Mouse (Mus musculus) thymus, adult 2 months (tissue): ENCODE results near the gene Sept11. TPM values are rescaled to one million over a fixed set of nuclear protein-coding genes. Genes with fewer than 3 reads are reported as not detected.
A peak's percentile ranks its signal among the peaks of the same experiment; 100 is the strongest.

Experiments used
- DNase-seq: peaks from one replicate; pipeline ENCODE4 v3.0.0; 2021
- H3K27ac ChIP-seq: fragments of 200-500 bp; 2 replicates; pipeline ENCODE4 v1.5.1; 2012; ENCODE audit warnings: low read length, control low read depth; ENCODE audit not compliant: control insufficient read depth, insufficient read depth
- H3K27me3 ChIP-seq: fragments of 200-500 bp; 2 replicates; pipeline ENCODE4 v1.6.1; 2012; ENCODE audit warnings: mild to moderate bottlenecking, low read length, moderate library complexity, mixed read lengths; ENCODE audit not compliant: control insufficient read depth, insufficient read depth
- H3K36me3 ChIP-seq: fragments of 200-500 bp; 2 replicates; pipeline ENCODE4 v1.6.1; 2012; ENCODE audit warnings: mild to moderate bottlenecking, low read length, moderate library complexity; ENCODE audit not compliant: control insufficient read depth, insufficient read depth
- H3K4me1 ChIP-seq: fragments of 200-500 bp; replicated peaks from 2 replicates; pipeline ENCODE4 v1.6.1; 2012; ENCODE audit warnings: low read length; ENCODE audit not compliant: control insufficient read depth, insufficient read depth
- H3K4me3 ChIP-seq: fragments of 200-500 bp; 2 replicates; pipeline ENCODE4 v1.5.1; 2012; ENCODE audit warnings: mild to moderate bottlenecking, low read length, control low read depth, moderate library complexity; ENCODE audit not compliant: control insufficient read depth, insufficient read depth
- CTCF ChIP-seq: fragments of 200-500 bp; IDR thresholded peaks from 2 replicates; pipeline ENCODE4 v1.5.1; 2012; ENCODE audit warnings: mild to moderate bottlenecking, control low read depth, low read length, moderate library complexity, borderline replicate concordance; ENCODE audit not compliant: control insufficient read depth, poor library complexity, insufficient read depth; ENCODE audit errors: extremely low read depth
- POLR2A ChIP-seq: fragments of 200-500 bp; IDR thresholded peaks from 2 replicates; pipeline ENCODE4 v1.6.1; 2012; ENCODE audit warnings: mild to moderate bottlenecking, low read length, control low read depth, moderate library complexity; ENCODE audit not compliant: control insufficient read depth, poor library complexity, insufficient read depth; ENCODE audit errors: extremely low read depth
- WGBS: fragments of 180-500 bp; shearing (Covaris S2); methylation state at CpG from one replicate; pipeline ENCODE4 v1.1.7; 2018; 5-methylcytosine and 5-hydroxymethylcytosine counted together
- polyA plus RNA-seq: library from polyadenylated mRNA; depleted of rRNA; stranded (reverse); fragments of >200 nt; gene quantifications from 2 replicates; pipeline ENCODE4 v1.2.3, GENCODE M21; 2012

The Sept11 gene
- polyA plus RNA-seq, 1 experiment: 39.0 TPM

- Histone ChIP-seq H3K36me3 (peaks cover 19% of the 10 kb centered on the region), H3K27me3 (no peaks in the 10 kb centered on the region), H3K27ac (no peak overlapping the region), H3K4me1 (no peaks in the 10 kb centered on the region), H3K4me3 (no peak overlapping the region)
- no peak for DNase-seq
- TF ChIP-seq CTCF (no peak), POLR2A (no peak)
- 87% methylated on average over 6 of the region's 6 CpGs for WGBS
Measured at GRCm38 (mm10) chr5:93178616-93179015, 85.4 kb downstream of the Sept11 start.

GRCm38 (mm10) chr5:93180252-93180651 lies 87.0 kb downstream of the Sept11 start:
- H3K4me1 ChIP-seq: no peaks in the 10 kb centered on the region
- WGBS: 53% methylated on average over 2 of the region's 2 CpGs
- no peaks in the 10 kb centered on the region for H3K27me3 ChIP-seq
- H3K4me3 ChIP-seq: no peak overlapping the region
- DNase-seq: peak; percentile 14
- no peak for TF ChIP-seq POLR2A
- TF ChIP-seq CTCF: no peak
- H3K36me3 ChIP-seq: peaks cover 22% of the 10 kb centered on the region
- H3K27ac ChIP-seq: no peak overlapping the region

- Histone ChIP-seq H3K27me3 (no peaks in the 10 kb centered on the region), H3K27ac (no peak overlapping the region), H3K4me3 (no peak overlapping the region), H3K4me1 (no peaks in the 10 kb centered on the region), H3K36me3 (peaks cover 51% of the 10 kb centered on the region)
- 95% methylated on average over 6 of the region's 6 CpGs for WGBS
- no peak for TF ChIP-seq CTCF
- TF ChIP-seq POLR2A: no peak
- DNase-seq: no peak
Measured at GRCm38 (mm10) chr5:93183311-93183710, 90.1 kb downstream of the Sept11 start.

- H3K4me1 ChIP-seq: no peaks in the 10 kb centered on the region
- WGBS: 92% methylated on average over 6 of the region's 6 CpGs
- H3K36me3 ChIP-seq: peaks cover 61% of the 10 kb centered on the region
- DNase-seq: no peak
- no peak overlapping the region for H3K4me3 ChIP-seq
- no peak for TF ChIP-seq CTCF
- no peaks in the 10 kb centered on the region for H3K27me3 ChIP-seq
- H3K27ac ChIP-seq: no peak overlapping the region
Measured at GRCm38 (mm10) chr5:93184548-93184947, 91.3 kb downstream of the Sept11 start.

GRCm38 (mm10) chr5:93189607-93190006 lies 96.4 kb downstream of the Sept11 start:
- H3K4me1 ChIP-seq: no peaks in the 10 kb centered on the region
- 92% methylated on average over 3 of the region's 3 CpGs for WGBS

GRCm38 (mm10) chr5:93190428-93190827 lies 97.2 kb downstream of the Sept11 start:
- DNase-seq: no peak

More at GRCm38 (mm10) chr5:93189607-93190006, 96.4 kb downstream of the Sept11 start:
- no peak overlapping the region for H3K27ac ChIP-seq
- H3K4me3 ChIP-seq: no peak overlapping the region
- no peak for TF ChIP-seq CTCF
- no peak for TF ChIP-seq POLR2A
- DNase-seq: no peak
- H3K36me3 ChIP-seq: peaks cover 68% of the 10 kb centered on the region
- H3K27me3 ChIP-seq: no peaks in the 10 kb centered on the region

GRCm38 (mm10) chr5:93198232-93198631 lies 105.0 kb downstream of the Sept11 start:
- no peak for DNase-seq
- Histone ChIP-seq H3K4me3 (no peak overlapping the region), H3K27ac (no peak overlapping the region), H3K36me3 (peaks cover 59% of the 10 kb centered on the region), H3K4me1 (no peaks in the 10 kb centered on the region), H3K27me3 (no peaks in the 10 kb centered on the region)
- no peak for TF ChIP-seq POLR2A
- TF ChIP-seq CTCF: no peak
- 92% methylated on average over 3 of the region's 3 CpGs for WGBS

More at GRCm38 (mm10) chr5:93190428-93190827, 97.2 kb downstream of the Sept11 start:
- TF ChIP-seq POLR2A: no peak
- no peak for TF ChIP-seq CTCF
- H3K4me3 ChIP-seq: no peak overlapping the region
- no peak overlapping the region for H3K27ac ChIP-seq
- peaks cover 64% of the 10 kb centered on the region for H3K36me3 ChIP-seq
- H3K27me3 ChIP-seq: no peaks in the 10 kb centered on the region
- 99% methylated on average over 5 of the region's 5 CpGs for WGBS
- H3K4me1 ChIP-seq: no peaks in the 10 kb centered on the region

GRCm38 (mm10) chr5:93201181-93201580 lies 107.9 kb downstream of the Sept11 start:
- peaks cover 43% of the 10 kb centered on the region for H3K36me3 ChIP-seq
- DNase-seq: no peak
- no peak overlapping the region for H3K27ac ChIP-seq
- no peaks in the 10 kb centered on the region for H3K27me3 ChIP-seq
- TF ChIP-seq CTCF: no peak
- no peak for TF ChIP-seq POLR2A
- H3K4me3 ChIP-seq: no peak overlapping the region
- no peaks in the 10 kb centered on the region for H3K4me1 ChIP-seq
- 96% methylated on average over 1 of the region's 1 CpGs for WGBS
